30 mouse cellular contexts compared by ENCODE assay signal in the genomic region with DNA sequence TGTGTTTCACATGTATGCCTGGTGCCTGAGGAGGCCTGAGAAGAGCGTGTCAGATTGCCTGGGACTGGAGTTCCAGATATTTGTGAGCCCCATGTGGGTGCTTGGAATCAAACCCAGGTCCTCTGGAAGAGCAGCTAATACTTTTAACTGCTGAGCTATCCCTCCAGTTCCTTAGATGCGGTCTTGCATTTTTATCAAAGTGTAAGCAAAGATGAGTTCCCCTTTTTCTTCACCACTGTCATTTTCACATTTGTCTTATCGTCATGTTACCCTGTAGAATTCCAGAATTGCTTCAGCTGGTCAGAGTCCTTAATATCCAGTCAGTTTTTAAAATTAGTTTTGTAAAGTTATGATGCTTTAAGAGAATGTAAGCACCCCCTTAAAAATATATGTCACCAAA.
"Had no signal": no experiment of that assay in that cellular context is flagged by ENCODE, and none has a peak within 500 bp of the region (broad histone marks: within the 10 kb centered on the region; RNA-seq: fewer than 3 reads in every experiment).

No protein-coding gene starts in this region.

- H3K27ac ChIP-seq: heart, embryonic 13.5 days; heart, embryonic 15.5 days; hindbrain, embryonic 13.5 days; hindbrain, embryonic 14.5 days; hindbrain, embryonic 15.5 days; hindbrain, postnatal 0 days; intestine, embryonic 15.5 days; kidney, postnatal 0 days; layer of hippocampus, adult 2 months; left cerebral cortex, adult 2 months had no signal

- H3K4me1 ChIP-seq: intestine, embryonic 15.5 days had no signal

- H3K27me3 ChIP-seq: heart, embryonic 12.5 days; heart, embryonic 13.5 days; heart, embryonic 15.5 days; hindbrain, embryonic 12.5 days; hindbrain, embryonic 15.5 days; intestine, embryonic 15.5 days; kidney, embryonic 15.5 days had no signal

- H3K36me3 ChIP-seq: heart, embryonic 12.5 days; heart, embryonic 13.5 days; heart, embryonic 15.5 days; hindbrain, embryonic 10.5 days; hindbrain, embryonic 12.5 days; hindbrain, embryonic 13.5 days; hindbrain, embryonic 15.5 days; intestine, embryonic 15.5 days; kidney, embryonic 15.5 days had no signal

- H3K9ac ChIP-seq: heart, embryonic 12.5 days; heart, embryonic 13.5 days; heart, embryonic 15.5 days; hindbrain, embryonic 12.5 days; hindbrain, embryonic 13.5 days; hindbrain, embryonic 14.5 days; hindbrain, embryonic 15.5 days; intestine, embryonic 15.5 days; kidney, embryonic 15.5 days had no signal

- H3K9me3 ChIP-seq: heart, embryonic 12.5 days; heart, embryonic 13.5 days; heart, embryonic 15.5 days; hindbrain, embryonic 10.5 days; hindbrain, embryonic 13.5 days; hindbrain, embryonic 15.5 days; intestine, embryonic 15.5 days; kidney, embryonic 15.5 days had no signal

- DNase-seq: heart, postnatal 10 days; heart, postnatal 14 days; heart, postnatal 36 days; heart, postnatal 4 days; kidney, adult 11 months; kidney, adult 18-20 months; kidney, adult 2 months; kidney, adult 8-10 months; kidney, adult 9 months; kidney, postnatal 10 days; kidney, postnatal 14 days; kidney, postnatal 25 days; kidney, postnatal 36 days; kidney, postnatal 4 days; layer of hippocampus, adult 9-11 months; layer of hippocampus, postnatal 36 days had no signal

- H3K4me3 ChIP-seq: heart, embryonic 12.5 days; heart, embryonic 13.5 days; heart, embryonic 15.5 days; hindbrain, embryonic 10.5 days; hindbrain, embryonic 12.5 days; hindbrain, embryonic 13.5 days; hindbrain, embryonic 15.5 days; intestine, embryonic 15.5 days; kidney, embryonic 15.5 days; layer of hippocampus, adult 2 months; left cerebral cortex, adult 2 months had no signal
